Mouse (Mus musculus) liver, embryonic 14.5 days (tissue): Measurements from ENCODE around the gene Csf1.
"Not testable (repeated sequence)": the region's sequence is repeated elsewhere in the genome, so short reads cannot be mapped to it uniquely, and the experiment has no call there.

Experiments
- CTCF ChIP-seq: IDR thresholded peaks from 2 replicates; pipeline ENCODE4 v1.5.1; 2016; ENCODE audit warnings: antibody characterized with exemption, low read depth, control low read depth
- EP300 ChIP-seq: IDR thresholded peaks from 2 replicates; pipeline ENCODE4 v1.6.1; 2016; ENCODE audit warnings: antibody characterized with exemption, low read depth

GRCm38 (mm10) chr3:107735620-107736019 is 24.6 kb downstream of the Csf1 start:
- not testable (repeated sequence) for TF ChIP-seq CTCF, EP300
